Mouse (Mus musculus) central nervous system, embryonic 14 days (tissue): ENCODE measurements around the gene Rif1. TPM values are rescaled to one million over a fixed set of nuclear protein-coding genes. Genes with fewer than 3 reads are reported as not detected.

ENCODE experiments used
- polyA plus RNA-seq: library from polyadenylated mRNA; depleted of rRNA; stranded (reverse); fragments of >200 nt; gene quantifications from 2 replicates; pipeline ENCODE4 v1.2.3, GENCODE M21; 2012; rRNA removed

Rif1 gene
- polyA plus RNA-seq = 19.0 and 21.3 TPM in 2 replicates

DNA sequence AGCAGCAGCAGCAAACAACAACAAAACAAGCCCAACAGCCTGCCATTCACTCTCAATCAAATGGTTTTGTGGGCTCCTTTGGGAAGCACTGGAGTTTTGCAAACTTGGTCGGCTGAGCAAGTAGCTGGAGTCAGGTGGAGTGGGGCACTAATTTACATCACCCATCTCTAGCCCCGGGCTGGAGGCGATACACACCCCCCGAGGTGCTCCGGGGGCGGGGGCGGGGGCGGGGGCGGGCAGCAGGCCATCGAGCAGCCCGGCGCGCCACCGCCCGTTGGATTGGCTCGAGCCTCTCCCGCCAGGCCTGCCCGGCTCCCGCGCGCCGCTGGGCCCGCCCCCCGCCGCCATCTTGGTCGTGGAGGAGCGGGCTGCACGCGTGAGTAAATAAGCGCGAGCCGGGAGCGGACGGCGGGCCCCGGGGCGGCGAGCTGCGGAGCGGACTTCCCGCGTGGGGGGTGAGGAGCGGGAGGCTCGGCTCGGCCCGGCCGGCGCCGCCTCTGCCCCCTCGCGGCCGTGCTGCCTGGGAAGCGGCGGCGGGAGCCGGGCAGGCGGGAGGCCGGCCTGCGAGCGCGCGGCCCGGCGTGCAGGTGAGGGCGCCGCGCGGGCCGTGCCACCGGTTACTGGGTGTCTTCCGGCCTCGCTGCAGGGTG lies at the start of gene Rif1:
TSS of gene Rif1 (plus strand) at position 342 of the 650 bp plus-strand sequence.

DNA sequence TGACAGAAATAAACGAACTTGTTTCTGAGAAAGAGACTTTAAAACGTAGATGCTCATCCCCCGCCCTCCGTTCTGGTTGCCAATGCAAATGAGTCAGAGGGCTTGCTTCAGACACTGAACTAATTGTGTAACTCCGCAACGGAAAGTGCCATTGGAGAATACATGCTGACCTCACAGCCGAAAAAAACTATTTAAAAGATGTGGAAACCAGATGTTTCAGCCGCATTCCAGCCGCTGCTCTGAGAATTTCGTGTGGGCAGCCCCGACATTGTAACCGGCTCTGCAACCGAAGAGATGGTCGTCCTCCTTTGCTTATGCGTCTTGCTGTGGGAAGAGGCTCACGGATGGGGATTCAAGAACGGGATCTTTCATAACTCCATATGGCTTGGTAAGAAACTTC lies 34.8 kb upstream of the Rif1 start, which contains the start of gene Tnfaip6:
TSS of gene Tnfaip6 (plus strand) at position 128 of the 400 bp plus-strand sequence.

Other genes starting within 250 kb of the Rif1 start
- gene Rbm43, start 137.7 kb upstream of the Rif1 start, polyA plus RNA-seq = 3.8 and 5.4 TPM in 2 replicates
- gene Nmi, start 99.3 kb upstream of the Rif1 start, polyA plus RNA-seq = 5.1 and 5.6 TPM in 2 replicates
- 3.1 and 4.1 TPM in 2 replicates for gene Tnfaip6, start 34.8 kb upstream of the Rif1 start, polyA plus RNA-seq